Mouse (Mus musculus) forebrain, embryonic 12.5 days (tissue): ENCODE measurements around the gene Pim3. TPM values are rescaled to one million over a fixed set of nuclear protein-coding genes. Genes with fewer than 3 reads are reported as not detected.

Experiments
- ATAC-seq: fragments of 200-750 bp; cut with Nextera tagmentation; 2 replicates; pipeline ENCODE4 v1.8.0; 2017; ENCODE audit warnings: moderate TSS enrichment; ENCODE audit not compliant: low FRiP score
- H3K27ac ChIP-seq: fragments of 300-500 bp; sonication (generic); 2 replicates; pipeline ENCODE4 v1.5.1; 2016; ENCODE audit warnings: mild to moderate bottlenecking
- H3K27me3 ChIP-seq: fragments of 300-500 bp; sonication (generic); 2 replicates; pipeline ENCODE4 v1.6.1; 2016; ENCODE audit warnings: mild to moderate bottlenecking
- H3K36me3 ChIP-seq: fragments of 300-500 bp; sonication (generic); replicated peaks from 2 replicates; pipeline ENCODE4 v1.6.1; 2016; ENCODE audit warnings: mild to moderate bottlenecking
- H3K4me1 ChIP-seq: fragments of 300-500 bp; sonication (generic); 2 replicates; pipeline ENCODE4 v1.6.1; 2016
- H3K4me2 ChIP-seq: fragments of 300-500 bp; sonication (generic); 2 replicates; pipeline ENCODE4 v1.6.1; 2016; ENCODE audit warnings: mild to moderate bottlenecking, moderate library complexity
- H3K4me3 ChIP-seq: fragments of 300-500 bp; sonication (generic); replicated peaks from 2 replicates; pipeline ENCODE4 v1.5.1; 2016; ENCODE audit warnings: mild to moderate bottlenecking
- H3K9ac ChIP-seq: fragments of 300-500 bp; sonication (generic); 2 replicates; pipeline ENCODE4 v1.6.1; 2016; ENCODE audit warnings: mild to moderate bottlenecking
- H3K9me3 ChIP-seq: fragments of 300-500 bp; sonication (generic); 2 replicates; pipeline ENCODE4 v1.6.1; 2016
- WGBS: fragments of 180-500 bp; shearing (Covaris S2); methylation state at CpG from one replicate; pipeline ENCODE4 v1.1.7; 2016; 5-methylcytosine and 5-hydroxymethylcytosine counted together
- polyA plus RNA-seq: library from polyadenylated mRNA; unstranded; fragments of >200 nt; fragmentation: Nextera tagmentation; extraction: Ambion mirVana; gene quantifications from 2 replicates; pipeline ENCODE4 v1.2.1, GENCODE M21; 2016

Pim3 gene
- polyA plus RNA-seq, 1 experiment from 2014 or later, result 49.4 TPM

- peaks cover 5% of the 10 kb centered on the region; the same call in 1 of the 2 replicates for H3K9me3 ChIP-seq
- WGBS, result under 1% methylated on average over 39 of the region's 39 CpGs
These were observed 1.8 kb downstream of the Pim3 start for GRCm38 (mm10) chr15:88863695-88864231.

GRCm38 (mm10) chr15:88864270-88865030, 2.5 kb downstream of the Pim3 start:
- Histone ChIP-seq H3K4me1 (peaks cover 33% of the 10 kb centered on the region), H3K27ac (peak overlapping the region; percentile 98), H3K9ac (peak overlapping the region; percentile 91), H3K4me2 (peak overlapping the region; percentile 97), H3K4me3 (peak overlapping the region; percentile 88), H3K27me3 (peaks cover 7% of the 10 kb centered on the region; the same call in 1 of the 2 replicates), H3K36me3 (peaks cover 32% of the 10 kb centered on the region), H3K9me3 (peaks cover 5% of the 10 kb centered on the region; the same call in 1 of the 2 replicates)
- WGBS, result 54% methylated on average over 22 of the region's 22 CpGs
- ATAC-seq, result peak; percentile 3; the same call in 1 of the 2 replicates

More at GRCm38 (mm10) chr15:88863695-88864231, 1.8 kb downstream of the Pim3 start:
- peak overlapping the region; percentile 98 for H3K27ac ChIP-seq
- peaks cover 32% of the 10 kb centered on the region for H3K36me3 ChIP-seq
- peaks cover 33% of the 10 kb centered on the region for H3K4me1 ChIP-seq
- peak overlapping the region; percentile 88 for H3K4me3 ChIP-seq
- peaks cover 7% of the 10 kb centered on the region; the same call in 1 of the 2 replicates for H3K27me3 ChIP-seq
- H3K9ac ChIP-seq, result peak overlapping the region; percentile 91
- ATAC-seq, result peak; percentile 66
- H3K4me2 ChIP-seq, result peak overlapping the region; percentile 97

GRCm38 (mm10) chr15:88865061-88865460, 3.1 kb downstream of the Pim3 start:
- Histone ChIP-seq H3K4me2 (peak overlapping the region; percentile 97; the same call in 1 of the 2 replicates), H3K36me3 (peaks cover 32% of the 10 kb centered on the region), H3K27ac (no peak overlapping the region), H3K27me3 (peaks cover 7% of the 10 kb centered on the region; the same call in 1 of the 2 replicates), H3K4me3 (no peak overlapping the region), H3K9me3 (peaks cover 5% of the 10 kb centered on the region; the same call in 1 of the 2 replicates), H3K4me1 (peaks cover 33% of the 10 kb centered on the region), H3K9ac (no peak overlapping the region)
- 89% methylated on average over 14 of the region's 14 CpGs for WGBS
- no peak for ATAC-seq

- peaks cover 32% of the 10 kb centered on the region for H3K36me3 ChIP-seq
- H3K9me3 ChIP-seq, result peaks cover 5% of the 10 kb centered on the region; the same call in 1 of the 2 replicates
- 0 out of 2 replicates have a peak, but pooled peaks cover 2% of the 10 kb centered on the region for H3K27me3 ChIP-seq
- no peak overlapping the region for H3K9ac ChIP-seq
- H3K4me1 ChIP-seq, result peaks cover 33% of the 10 kb centered on the region
- WGBS, result 89% methylated on average over 4 of the region's 4 CpGs
- no peak for ATAC-seq
- no peak overlapping the region for H3K4me3 ChIP-seq
- no peak overlapping the region for H3K27ac ChIP-seq
- H3K4me2 ChIP-seq, result no peak overlapping the region
These were observed 4.1 kb downstream of the Pim3 start for GRCm38 (mm10) chr15:88865888-88866695.

GRCm38 (mm10) chr15:88866934-88867356, 5.0 kb downstream of the Pim3 start:
- Histone ChIP-seq H3K4me2 (no peak overlapping the region), H3K36me3 (peaks cover 32% of the 10 kb centered on the region), H3K4me1 (peaks cover 27% of the 10 kb centered on the region), H3K9me3 (peaks cover 5% of the 10 kb centered on the region; the same call in 1 of the 2 replicates), H3K27ac (peak overlapping the region; percentile 25; the same call in 1 of the 2 replicates), H3K27me3 (no peaks in the 10 kb centered on the region), H3K4me3 (no peak overlapping the region), H3K9ac (no peak overlapping the region)
- ATAC-seq, result no peak
- 61% methylated on average over 7 of the region's 7 CpGs for WGBS

- Histone ChIP-seq H3K9me3 (peaks cover 5% of the 10 kb centered on the region; the same call in 1 of the 2 replicates), H3K4me2 (no peak overlapping the region), H3K4me1 (peaks cover 27% of the 10 kb centered on the region), H3K27ac (peak overlapping the region; percentile 25; the same call in 1 of the 2 replicates), H3K4me3 (no peak overlapping the region), H3K9ac (no peak overlapping the region), H3K27me3 (no peaks in the 10 kb centered on the region), H3K36me3 (peaks cover 32% of the 10 kb centered on the region)
- WGBS, result 46% methylated on average over 5 of the region's 5 CpGs
- no peak for ATAC-seq
These were observed 5.5 kb downstream of the Pim3 start for GRCm38 (mm10) chr15:88867368-88868023.

- H3K4me2 ChIP-seq, result no peak overlapping the region
- no peak overlapping the region for H3K9ac ChIP-seq
- H3K4me1 ChIP-seq, result peaks cover 22% of the 10 kb centered on the region
- no peak for ATAC-seq
- H3K36me3 ChIP-seq, result peaks cover 32% of the 10 kb centered on the region
- peaks cover 5% of the 10 kb centered on the region; the same call in 1 of the 2 replicates for H3K9me3 ChIP-seq
- 86% methylated on average over 6 of the region's 6 CpGs for whole genome bisulfite sequencing
- H3K4me3 ChIP-seq, result no peak overlapping the region
- no peaks in the 10 kb centered on the region for H3K27me3 ChIP-seq
- H3K27ac ChIP-seq, result 0 out of 2 replicates have a peak overlapping the region, but pooled peaks have one; percentile 8
These were observed 6.2 kb downstream of the Pim3 start for GRCm38 (mm10) chr15:88868024-88868742.

- Histone ChIP-seq H3K9ac (no peak overlapping the region), H3K27me3 (peaks cover 4% of the 10 kb centered on the region; the same call in 1 of the 2 replicates), H3K4me2 (no peak overlapping the region), H3K27ac (no peak overlapping the region), H3K9me3 (peaks cover 5% of the 10 kb centered on the region; the same call in 1 of the 2 replicates), H3K4me3 (no peak overlapping the region), H3K4me1 (no peaks in the 10 kb centered on the region), H3K36me3 (peaks cover 18% of the 10 kb centered on the region)
- no peak for ATAC-seq
- 80% methylated on average over 5 of the region's 5 CpGs for WGBS
These were observed 8.6 kb downstream of the Pim3 start for GRCm38 (mm10) chr15:88870418-88871185.

- H3K9me3 ChIP-seq, result no peaks in the 10 kb centered on the region
- WGBS, result 93% methylated on average over 3 of the region's 3 CpGs
- no peaks in the 10 kb centered on the region for H3K36me3 ChIP-seq
- H3K27me3 ChIP-seq, result peaks cover 9% of the 10 kb centered on the region; the same call in 1 of the 2 replicates
- H3K4me3 ChIP-seq, result no peak overlapping the region
- H3K4me2 ChIP-seq, result no peak overlapping the region
- no peak for ATAC-seq
- no peak overlapping the region for H3K27ac ChIP-seq
- peaks cover 9% of the 10 kb centered on the region for H3K4me1 ChIP-seq
- no peak overlapping the region for H3K9ac ChIP-seq
These were observed 12.1 kb downstream of the Pim3 start for GRCm38 (mm10) chr15:88874061-88874460.

- ATAC-seq, result no peak
- Histone ChIP-seq H3K4me2 (no peak overlapping the region), H3K27me3 (peaks cover 9% of the 10 kb centered on the region; the same call in 1 of the 2 replicates), H3K27ac (no peak overlapping the region), H3K4me1 (peaks cover 9% of the 10 kb centered on the region), H3K9me3 (no peaks in the 10 kb centered on the region), H3K9ac (no peak overlapping the region), H3K36me3 (no peaks in the 10 kb centered on the region), H3K4me3 (no peak overlapping the region)
- 84% methylated on average over 6 of the region's 6 CpGs for WGBS
These were observed 12.5 kb downstream of the Pim3 start for GRCm38 (mm10) chr15:88874477-88874876.
